8 mouse cellular contexts compared by ENCODE assay signal in the genomic region with DNA sequence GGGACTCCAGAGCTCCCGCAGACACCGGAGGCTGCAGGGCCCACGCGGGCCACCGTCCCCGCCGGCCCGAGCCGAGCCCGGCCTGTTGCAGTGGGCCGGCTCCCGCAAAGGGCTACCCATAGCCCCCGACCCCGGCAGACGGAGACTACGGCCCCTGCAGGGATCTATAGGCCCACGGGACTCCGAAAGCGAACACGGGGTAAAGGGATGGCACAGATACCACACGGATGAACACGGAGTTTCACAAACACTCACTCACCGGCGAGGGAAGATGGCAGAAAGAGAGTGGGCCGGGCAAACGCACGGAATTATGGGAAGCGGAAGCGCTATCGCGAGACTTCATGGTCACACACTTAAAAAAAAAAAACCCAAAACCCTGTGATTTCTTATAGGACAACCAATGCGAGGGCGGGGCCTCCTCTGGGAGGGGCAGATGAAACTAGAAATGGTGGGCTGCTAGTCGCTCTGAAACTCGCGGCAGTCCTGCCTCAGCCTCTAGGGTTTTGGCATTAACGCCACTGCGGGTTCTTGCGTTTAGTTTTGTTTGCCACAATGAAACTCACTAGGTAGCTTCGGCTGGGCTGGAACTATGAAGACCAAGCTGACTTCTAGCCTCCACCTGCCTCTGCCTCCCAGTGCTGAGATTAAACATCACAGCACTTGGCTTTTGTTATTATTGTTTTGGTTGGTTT. TPM values are rescaled to one million over a fixed set of nuclear protein-coding genes. Genes with fewer than 3 reads are reported as not detected.
DNase-seq lines count a peak whose midpoint lies in the region; ATAC-seq and TF ChIP-seq lines count a peak whose summit lies in the region.

A gene (minus strand): TSS at position 312 of the 692 bp plus-strand sequence.

- H3K4me2 ChIP-seq in heart, embryonic 15.5 days = peak within 1 kb of the TSS; percentile 86
- peak within 1 kb of the TSS; percentile 81 for H3K4me2 ChIP-seq in liver, embryonic 14.5 days (ENCODE audit: low read depth)
- H3K4me2 ChIP-seq in neural tube, embryonic 11.5 days (ENCODE audit: low read depth) = peak within 1 kb of the TSS; percentile 97
- H3K4me2 ChIP-seq in stomach, postnatal 0 days (replicated peaks; ENCODE audit: low read depth) = peak within 1 kb of the TSS; percentile 86

- no peak for TF ChIP-seq CTCF in liver, embryonic 14.5 days (IDR thresholded peaks at IDR 0.05; ENCODE audit: low read depth)
- peak; percentile 18; the same call in 1 of the 2 replicates for TF ChIP-seq CTCF in stomach, postnatal 0 days (IDR thresholded peaks at IDR 0.05; ENCODE audit: low read depth)

- peaks cover 76% of the 10 kb centered on the region for H3K36me3 ChIP-seq in forebrain, embryonic 10.5 days (replicated peaks)
- H3K36me3 ChIP-seq in heart, embryonic 15.5 days = peaks cover 63% of the 10 kb centered on the region
- H3K36me3 ChIP-seq in liver, embryonic 14.5 days (replicated peaks; ENCODE audit: control insufficient read depth, insufficient read depth, low read depth) = peaks cover 68% of the 10 kb centered on the region
- peaks cover 26% of the 10 kb centered on the region for H3K36me3 ChIP-seq in neural tube, embryonic 11.5 days (ENCODE audit: control insufficient read depth, insufficient read depth, low read length)
- H3K36me3 ChIP-seq in stomach, postnatal 0 days (ENCODE audit: control insufficient read depth, insufficient read depth, low read length) = peaks cover 20% of the 10 kb centered on the region

- H3K27ac ChIP-seq in forebrain, embryonic 10.5 days = peak within 1 kb of the TSS; percentile 99
- peak within 1 kb of the TSS; percentile 88 for H3K27ac ChIP-seq in heart, embryonic 15.5 days
- peak within 1 kb of the TSS; percentile 77 for H3K27ac ChIP-seq in liver, embryonic 14.5 days
- H3K27ac ChIP-seq in neural tube, embryonic 11.5 days (ENCODE audit: low read depth, low read length) = peak within 1 kb of the TSS; percentile 79
- H3K27ac ChIP-seq in stomach, postnatal 0 days (replicated peaks) = peak within 1 kb of the TSS; percentile 90

- TF ChIP-seq EP300 in liver, embryonic 14.5 days (IDR thresholded peaks at IDR 0.05; ENCODE audit: low read depth) = peak; percentile 72
- peak; percentile 99 for TF ChIP-seq EP300 in stomach, postnatal 0 days (optimal IDR thresholded peaks at IDR 0.05)

- DNase-seq in CD8-positive naive resting alpha-beta T cell, adult 2 months (ENCODE audit: low read depth in 2 of 2, low spot score in 2 of 2) = peak; percentile 91 to 94
- DNase-seq in c-Kit-positive CD71-negative TER-119-negative erythroid progenitor cells, embryonic 14.5 days (ENCODE audit: low read depth) = peak; percentile 94
- peak; percentile 91 for DNase-seq in forebrain, embryonic 10.5 days (ENCODE audit: extremely low spot score, low spot score)
- DNase-seq in kidney, postnatal 25 days = peak; percentile 97 to 98
- peak; percentile 90 to 95 (median 93) for DNase-seq in liver, embryonic 14.5 days (ENCODE audit: low read depth in 3 of 3, low spot score in 3 of 3)
- DNase-seq in neural tube, embryonic 11.5 days (ENCODE audit: low spot score) = peak; percentile 93
- DNase-seq in stomach, postnatal 0 days (ENCODE audit: low spot score) = peak; percentile 94

- no peaks in the 10 kb centered on the region for H3K27me3 ChIP-seq in forebrain, embryonic 10.5 days (ENCODE audit: poor library complexity, severe bottlenecking)
- H3K27me3 ChIP-seq in heart, embryonic 15.5 days = no peaks in the 10 kb centered on the region
- H3K27me3 ChIP-seq in liver, embryonic 14.5 days (ENCODE audit: control insufficient read depth, insufficient read depth, low read length) = no peaks in the 10 kb centered on the region
- H3K27me3 ChIP-seq in neural tube, embryonic 11.5 days (ENCODE audit: control insufficient read depth, insufficient read depth, low read length) = no peaks in the 10 kb centered on the region
- H3K27me3 ChIP-seq in stomach, postnatal 0 days (ENCODE audit: control insufficient read depth, insufficient read depth, low read length) = no peaks in the 10 kb centered on the region

- H3K4me3 ChIP-seq in forebrain, embryonic 10.5 days = peak within 1 kb of the TSS; percentile 99
- H3K4me3 ChIP-seq in heart, embryonic 15.5 days = peak within 1 kb of the TSS; percentile 68
- H3K4me3 ChIP-seq in liver, embryonic 14.5 days (ENCODE audit: insufficient read depth in 1 of 2, low read depth in 2 of 2, low read length in 2 of 2) = peak within 1 kb of the TSS; percentile 99 to 100
- peak within 1 kb of the TSS; percentile 91 for H3K4me3 ChIP-seq in neural tube, embryonic 11.5 days (ENCODE audit: low read depth, low read length)
- H3K4me3 ChIP-seq in stomach, postnatal 0 days (ENCODE audit: low read depth, low read length) = peak within 1 kb of the TSS; percentile 88

- no peaks in the 10 kb centered on the region for H3K9me3 ChIP-seq in forebrain, embryonic 10.5 days
- H3K9me3 ChIP-seq in heart, embryonic 15.5 days (replicated peaks) = no peaks in the 10 kb centered on the region
- no peaks in the 10 kb centered on the region for H3K9me3 ChIP-seq in liver, embryonic 14.5 days (ENCODE audit: control insufficient read depth, low read length)
- H3K9me3 ChIP-seq in neural tube, embryonic 11.5 days (ENCODE audit: control insufficient read depth, low read length) = no peaks in the 10 kb centered on the region
- no peaks in the 10 kb centered on the region for H3K9me3 ChIP-seq in stomach, postnatal 0 days (ENCODE audit: control insufficient read depth, low read length)

- ATAC-seq in heart, embryonic 15.5 days (replicated peaks; ENCODE audit: insufficient number of reproducible peaks, insufficient read depth, low FRiP score, low read depth) = peak; percentile 78
- ATAC-seq in liver, embryonic 14.5 days (ENCODE audit: insufficient read depth) = peak; percentile 85
- peak; percentile 78 for ATAC-seq in neural tube, embryonic 11.5 days (ENCODE audit: insufficient read depth, low FRiP score, low TSS enrichment)
- peak; percentile 84 for ATAC-seq in stomach, postnatal 0 days (ENCODE audit: low FRiP score, low TSS enrichment)

- under 1% methylated on average over 40 of the region's 40 CpGs for WGBS in forebrain, embryonic 10.5 days
- under 1% methylated on average over 40 of the region's 40 CpGs for WGBS in heart, embryonic 15.5 days
- under 1% methylated on average over 40 of the region's 40 CpGs for WGBS in liver, embryonic 14.5 days (ENCODE audit: insufficient replicate concordance)
- under 1% methylated on average over 40 of the region's 40 CpGs for WGBS in neural tube, embryonic 11.5 days
- WGBS in stomach, postnatal 0 days = under 1% methylated on average over 40 of the region's 40 CpGs

- H3K4me1 ChIP-seq in forebrain, embryonic 10.5 days = peaks cover 66% of the 10 kb centered on the region
- H3K4me1 ChIP-seq in heart, embryonic 15.5 days (replicated peaks) = peaks cover 43% of the 10 kb centered on the region
- peaks cover 17 to 35% of the 10 kb centered on the region in 2 experiments for H3K4me1 ChIP-seq in liver, embryonic 14.5 days (replicated peaks; ENCODE audit: control insufficient read depth in 2 of 2, insufficient read depth in 2 of 2, low read length in 1 of 2)
- peaks cover 20% of the 10 kb centered on the region for H3K4me1 ChIP-seq in neural tube, embryonic 11.5 days (ENCODE audit: control insufficient read depth, insufficient read depth, low read length)
- peaks cover 5% of the 10 kb centered on the region; the same call in 1 of the 2 replicates for H3K4me1 ChIP-seq in stomach, postnatal 0 days (replicated peaks; ENCODE audit: control insufficient read depth, insufficient read depth)

- H3K9ac ChIP-seq in heart, embryonic 15.5 days = peak within 1 kb of the TSS; percentile 91
- H3K9ac ChIP-seq in liver, embryonic 14.5 days (replicated peaks) = peak within 1 kb of the TSS; percentile 98
- peak within 1 kb of the TSS; percentile 98 for H3K9ac ChIP-seq in neural tube, embryonic 11.5 days (ENCODE audit: low read length)
- H3K9ac ChIP-seq in stomach, postnatal 0 days (ENCODE audit: low read length) = peak within 1 kb of the TSS; percentile 99

RNA-seq across cellular contexts. Expression of the gene that starts here (rescaled TPM):
- 655 and 667 TPM in 2 replicates for polyA plus RNA-seq in forebrain, embryonic 10.5 days (2016; fragmentation: Nextera tagmentation; extraction: Ambion mirVana)
- polyA plus RNA-seq in heart, embryonic 15.5 days (2015; fragmentation: Nextera tagmentation; extraction: Ambion mirVana) = 371 and 431 TPM in 2 replicates
- polyA plus RNA-seq in liver, embryonic 14.5 days (2012; rRNA removed) = 496 and 1,501 TPM in 2 replicates
- 630 and 672 TPM in 2 replicates for polyA plus RNA-seq in liver, embryonic 14.5 days (2014; fragmentation: Nextera tagmentation; extraction: Ambion mirVana)
- polyA plus RNA-seq in neural tube, embryonic 11.5 days (2014; fragmentation: Nextera tagmentation; extraction: Ambion mirVana) = 596 and 656 TPM in 2 replicates
- polyA plus RNA-seq in stomach, postnatal 0 days (2015; fragmentation: Nextera tagmentation; extraction: Ambion mirVana) = 610 and 623 TPM in 2 replicates

Comparison
In these comparisons a context has a peak if more than half of its experiments do, and no peak if none do; other contexts are left out.
1. Peak in every context shown above with its lines: DNase-seq, ATAC-seq, H3K4me3 ChIP-seq and H3K27ac ChIP-seq.